Mouse (Mus musculus): ENCODE results near the gene Mif4gd.
A peak's percentile ranks its signal among the peaks of the same experiment; 100 is the strongest.

- TF ChIP-seq POLR2A (IDR thresholded peaks at IDR 0.05; ENCODE audit: borderline replicate concordance, low read depth, low read length) (no peak), CTCF (IDR thresholded peaks at IDR 0.05; ENCODE audit: low read depth, low read length) (peak; percentile 18; the same call in 1 of the 2 replicates)
Measured at GRCm38 (mm10) chr11:115612410-115613137, at the start of gene Mif4gd.

All from bone marrow macrophage, adult 2 months (primary cell).